Mouse (Mus musculus) spleen, postnatal 36 days (tissue): ENCODE results near the gene 5830473C10Rik.
A peak's percentile ranks its signal among the peaks of the same experiment; 100 is the strongest.

Source experiments
- DNase-seq, 2 experiments: peaks; one replicate each; pipeline ENCODE4 v3.0.0; 2022; ENCODE audit warnings: low spot score in 2 of 2, mixed read lengths in 1 of 2

The 5830473C10Rik gene

GRCm38 (mm10) chr5:90560743-90561142 is at the start of gene 5830473C10Rik:
5830473C10Rik (plus strand) TSS chr5:90561107.
- no peak for DNase-seq

GRCm38 (mm10) chr5:90512288-90512955 is 48.5 kb upstream of the 5830473C10Rik start:
- no peak for DNase-seq

- no peak for DNase-seq
Observed at GRCm38 (mm10) chr5:90515561-90515960, 45.3 kb upstream of the 5830473C10Rik start.

GRCm38 (mm10) chr5:90518356-90519100 is 42.4 kb upstream of the 5830473C10Rik start, which contains the start of gene Afm:
Afm (plus strand) TSS chr5:90518932.
- no peak for DNase-seq

GRCm38 (mm10) chr5:90551191-90551590 is 9.7 kb upstream of the 5830473C10Rik start:
- DNase-seq = no peak

- DNase-seq = no peak
Observed at GRCm38 (mm10) chr5:90556052-90556451, 4.9 kb upstream of the 5830473C10Rik start.

- no peak for DNase-seq
Observed at GRCm38 (mm10) chr5:90561721-90562275, 891 bp downstream of the 5830473C10Rik start.

- no peak for DNase-seq
Observed at GRCm38 (mm10) chr5:90562880-90563279, 2.0 kb downstream of the 5830473C10Rik start.

GRCm38 (mm10) chr5:90564161-90564560 is 3.3 kb downstream of the 5830473C10Rik start:
- DNase-seq = no peak

GRCm38 (mm10) chr5:90565205-90565604 is 4.3 kb downstream of the 5830473C10Rik start:
- DNase-seq = no peak

GRCm38 (mm10) chr5:90567788-90568187 is 6.9 kb downstream of the 5830473C10Rik start:
- DNase-seq = no peak

GRCm38 (mm10) chr5:90568338-90568737 is 7.4 kb downstream of the 5830473C10Rik start:
- DNase-seq = no peak

GRCm38 (mm10) chr5:90571216-90571615 is 10.3 kb downstream of the 5830473C10Rik start:
- DNase-seq = no peak

- no peak for DNase-seq
Observed at GRCm38 (mm10) chr5:90577751-90578150, 16.8 kb downstream of the 5830473C10Rik start.

- no peak for DNase-seq
Observed at GRCm38 (mm10) chr5:90579556-90579955, 18.6 kb downstream of the 5830473C10Rik start.

- no peak for DNase-seq
Observed at GRCm38 (mm10) chr5:90582179-90582578, 21.3 kb downstream of the 5830473C10Rik start.

- no peak for DNase-seq
Observed at GRCm38 (mm10) chr5:90584799-90585198, 23.9 kb downstream of the 5830473C10Rik start.

GRCm38 (mm10) chr5:90586511-90586910 is 25.6 kb downstream of the 5830473C10Rik start:
- DNase-seq = no peak

- no peak for DNase-seq
Observed at GRCm38 (mm10) chr5:90588104-90588503, 27.2 kb downstream of the 5830473C10Rik start.

- DNase-seq = peak; percentile 31 to 38
Observed at GRCm38 (mm10) chr5:90588708-90589595, 28.0 kb downstream of the 5830473C10Rik start.

GRCm38 (mm10) chr5:90590676-90591075 is 29.8 kb downstream of the 5830473C10Rik start:
- no peak for DNase-seq

- no peak for DNase-seq
Observed at GRCm38 (mm10) chr5:90591936-90592335, 31.0 kb downstream of the 5830473C10Rik start.
